Mouse (Mus musculus): Measurements from ENCODE around the gene Akap17b. TPM values are rescaled to one million over a fixed set of nuclear protein-coding genes. Genes with fewer than 3 reads are reported as not detected.
A peak's percentile ranks its signal among the peaks of the same experiment; 100 is the strongest.
"Not testable (repeated sequence)": the region's sequence is repeated elsewhere in the genome, so short reads cannot be mapped to it uniquely, and the experiment has no call there.

Gene Akap17b
- 0.22 and 0.36 TPM in 2 replicates for polyA plus RNA-seq (2012; rRNA removed)

- 11% methylated on average over 59 of the region's 60 CpGs for WGBS
These were observed at the start of gene Akap17b for GRCm38 (mm10) chrX:36644657-36645551. Gene Akap17b (minus strand): TSS chrX:36645395.

GRCm38 (mm10) chrX:36691365-36691764, 46.2 kb upstream of the Akap17b start:
- WGBS = 74% methylated on average over 5 of the region's 5 CpGs
- DNase-seq (ENCODE audit: low read depth, low spot score) = no peak

More at GRCm38 (mm10) chrX:36644657-36645551, at the start of gene Akap17b:
- peak; percentile 35 for DNase-seq (ENCODE audit: low read depth, low spot score)

- no peak for DNase-seq (ENCODE audit: low read depth, low spot score)
These were observed 44.5 kb upstream of the Akap17b start for GRCm38 (mm10) chrX:36689655-36690054.

GRCm38 (mm10) chrX:36676836-36677235, 31.6 kb upstream of the Akap17b start:
- 48% methylated on average over 1 of the region's 1 CpGs for WGBS
- no peak for DNase-seq (ENCODE audit: low read depth, low spot score)

GRCm38 (mm10) chrX:36672708-36673107, 27.5 kb upstream of the Akap17b start:
- DNase-seq (ENCODE audit: low read depth, low spot score) = no peak
- WGBS = 63% methylated on average over 2 of the region's 2 CpGs

GRCm38 (mm10) chrX:36640046-36640445, 5.1 kb downstream of the Akap17b start:
- WGBS = 75% methylated on average over 6 of the region's 6 CpGs
- DNase-seq (ENCODE audit: low read depth, low spot score) = no peak

- DNase-seq (ENCODE audit: low read depth, low spot score) = no peak
- WGBS = 10% methylated on average over 1 of the region's 1 CpGs
These were observed 14.4 kb downstream of the Akap17b start for GRCm38 (mm10) chrX:36630771-36631170.

GRCm38 (mm10) chrX:36628102-36628501, 17.1 kb downstream of the Akap17b start:
- 68% methylated on average over 3 of the region's 3 CpGs for WGBS

GRCm38 (mm10) chrX:36609117-36609516, 36.1 kb downstream of the Akap17b start:
- DNase-seq (ENCODE audit: low read depth, low spot score) = no peak
- WGBS = 80% methylated on average over 2 of the region's 2 CpGs

More at GRCm38 (mm10) chrX:36628102-36628501, 17.1 kb downstream of the Akap17b start:
- DNase-seq (ENCODE audit: low read depth, low spot score) = no peak

GRCm38 (mm10) chrX:36604040-36604439, 41.2 kb downstream of the Akap17b start:
- DNase-seq (ENCODE audit: low read depth, low spot score) = no peak
- WGBS = 78% methylated on average over 4 of the region's 4 CpGs

GRCm38 (mm10) chrX:36602926-36603325, 42.3 kb downstream of the Akap17b start:
- no peak for DNase-seq (ENCODE audit: low read depth, low spot score)
- WGBS = 40% methylated on average over 2 of the region's 2 CpGs

- DNase-seq (ENCODE audit: low read depth, low spot score) = no peak
- 65% methylated on average over 8 of the region's 8 CpGs for WGBS
These were observed 45.1 kb downstream of the Akap17b start for GRCm38 (mm10) chrX:36600066-36600465.

GRCm38 (mm10) chrX:36599656-36600055, 45.5 kb downstream of the Akap17b start:
- WGBS = 47% methylated on average over 3 of the region's 3 CpGs
- DNase-seq (ENCODE audit: low read depth, low spot score) = no peak

- no peak for DNase-seq (ENCODE audit: low read depth, low spot score)
- 14% methylated on average over 14 of the region's 14 CpGs for WGBS
These were observed 46.3 kb downstream of the Akap17b start for GRCm38 (mm10) chrX:36598861-36599344.

- 20% methylated on average over 41 of the region's 41 CpGs for WGBS
These were observed 46.8 kb downstream of the Akap17b start for GRCm38 (mm10) chrX:36598390-36598810.

GRCm38 (mm10) chrX:36597707-36598389, 47.3 kb downstream of the Akap17b start, which contains the start of gene Pgrmc1:
Gene Pgrmc1 (plus strand): TSS chrX:36598206.
- peak; percentile 48 for DNase-seq (ENCODE audit: low read depth, low spot score)
- WGBS = 20% methylated on average over 44 of the region's 45 CpGs

More at GRCm38 (mm10) chrX:36598390-36598810, 46.8 kb downstream of the Akap17b start:
- no peak for DNase-seq (ENCODE audit: low read depth, low spot score)

GRCm38 (mm10) chrX:36596483-36597120, 48.6 kb downstream of the Akap17b start:
- DNase-seq (ENCODE audit: low read depth, low spot score) = not testable (repeated sequence)
- WGBS = 88% methylated on average over 5 of the region's 5 CpGs

GRCm38 (mm10) chrX:36595247-36595646, 49.9 kb downstream of the Akap17b start:
- 86% methylated on average over 3 of the region's 3 CpGs for WGBS
- DNase-seq (ENCODE audit: low read depth, low spot score) = no peak

GRCm38 (mm10) chrX:36591539-36591938, 53.7 kb downstream of the Akap17b start:
- DNase-seq (ENCODE audit: low read depth, low spot score) = no peak
- 38% methylated on average over 4 of the region's 4 CpGs for WGBS

- no peak for DNase-seq (ENCODE audit: low read depth, low spot score)
- WGBS = 44% methylated on average over 1 of the region's 1 CpGs
These were observed 54.1 kb downstream of the Akap17b start for GRCm38 (mm10) chrX:36591120-36591519.

All from large intestine, adult 2 months (tissue).